Mouse (Mus musculus) CH12.LX (cell line): ENCODE results near the gene Srsf10. TPM values are rescaled to one million over a fixed set of nuclear protein-coding genes. Genes with fewer than 3 reads are reported as not detected.

ENCODE experiments used
- DNase-seq: peaks from one replicate; pipeline ENCODE4 v3.0.0-alpha.2; 2013; ENCODE audit errors: extremely low read depth
- H3K27ac ChIP-seq: 2 replicates; pipeline ENCODE4 v1.5.1; 2012; ENCODE audit warnings: low read depth, mild to moderate bottlenecking, control low read depth, moderate library complexity; ENCODE audit not compliant: insufficient read depth
- H3K27me3 ChIP-seq: replicated peaks from 2 replicates; pipeline ENCODE3; 2012; ENCODE audit warnings: inconsistent platforms
- H3K36me3 ChIP-seq, 2 experiments: replicated peaks in 1 of 2; 2 replicates each; pipeline versions ENCODE3 to v1.6.1; 2012; ENCODE audit warnings: inconsistent platforms in 1 of 2, low read length in 1 of 2, mild to moderate bottlenecking in 1 of 2, mixed read lengths in 1 of 2, moderate library complexity in 1 of 2; ENCODE audit not compliant: control insufficient read depth in 1 of 2, insufficient read depth in 1 of 2
- H3K4me1 ChIP-seq, 2 experiments: 2 replicates each; pipeline ENCODE4 v1.6.1; 2012; ENCODE audit warnings: inconsistent platforms in 1 of 2, moderate library complexity in 1 of 2; ENCODE audit not compliant: insufficient read depth in 2 of 2, control insufficient read depth in 1 of 2
- H3K4me2 ChIP-seq: 2 replicates; pipeline ENCODE4 v1.6.1; 2012; ENCODE audit warnings: low read depth, mild to moderate bottlenecking, control low read depth; ENCODE audit not compliant: poor library complexity, insufficient read depth, severe bottlenecking
- H3K4me3 ChIP-seq, 3 experiments: fragments of 150-350 bp in 1 of 3; sonication (generic) in 1 of 3; replicated peaks in 1 of 3; 2 replicates each; pipeline versions ENCODE3 to v1.5.1; 2011 to 2012; ENCODE audit warnings: low read depth in 2 of 3, low read length in 2 of 3, mild to moderate bottlenecking in 2 of 3, moderate library complexity in 2 of 3, control low read depth in 1 of 3, improper control_type of control experiment in 1 of 3, inconsistent platforms in 1 of 3, mixed read lengths in 1 of 3; ENCODE audit not compliant: poor library complexity in 1 of 3
- H3K79me2 ChIP-seq: replicated peaks from 2 replicates; pipeline ENCODE4 v1.6.1; 2012; ENCODE audit warnings: mild to moderate bottlenecking, moderate library complexity; ENCODE audit not compliant: control insufficient read depth, poor library complexity, insufficient read depth, severe bottlenecking; ENCODE audit errors: extremely low read depth
- H3K9ac ChIP-seq: 2 replicates; pipeline ENCODE4 v1.6.1; 2012; ENCODE audit warnings: low read depth, mild to moderate bottlenecking, control low read depth, moderate library complexity; ENCODE audit not compliant: insufficient read depth
- H3K9me3 ChIP-seq: replicated peaks from 2 replicates; pipeline ENCODE3; 2012; ENCODE audit warnings: low read length, inconsistent platforms, mixed read lengths
- BHLHE40 ChIP-seq: IDR thresholded peaks from 2 replicates; pipeline ENCODE4 v1.6.1; 2011; ENCODE audit warnings: mild to moderate bottlenecking, low read depth, low read length, improper control_type of control experiment
- CHD1 ChIP-seq: IDR thresholded peaks from 2 replicates; pipeline ENCODE4 v1.6.1; 2012; ENCODE audit warnings: low read depth, low read length, improper control_type of control experiment, inconsistent platforms
- CTCF ChIP-seq, 2 experiments: IDR thresholded peaks in 1 of 2; conservative IDR thresholded peaks in 1 of 2; 2 replicates each; pipeline ENCODE4 v1.5.1; 2011 to 2012; ENCODE audit warnings: low read depth in 2 of 2, low read length in 2 of 2, improper control_type of control experiment in 1 of 2, inconsistent platforms in 1 of 2, mild to moderate bottlenecking in 1 of 2, moderate library complexity in 1 of 2
- ELF1 ChIP-seq: IDR thresholded peaks from 2 replicates; pipeline ENCODE4 v1.6.1; 2014; ENCODE audit warnings: low read depth, mild to moderate bottlenecking, inconsistent platforms, low read length, improper control_type of control experiment
- EP300 ChIP-seq: IDR thresholded peaks from 2 replicates; pipeline ENCODE4 v1.6.1; 2011; ENCODE audit warnings: low read length, improper control_type of control experiment
- IRF4 ChIP-seq: IDR thresholded peaks from 2 replicates; pipeline ENCODE4 v1.6.1; 2014; ENCODE audit warnings: low read depth, mild to moderate bottlenecking, inconsistent platforms, low read length, improper control_type of control experiment
- JUN ChIP-seq: IDR thresholded peaks from 2 replicates; pipeline ENCODE4 v1.6.1; 2011; ENCODE audit warnings: low read depth, mild to moderate bottlenecking, low read length, improper control_type of control experiment, moderate library complexity; ENCODE audit not compliant: insufficient read depth
- JUND ChIP-seq: conservative IDR thresholded peaks from 2 replicates; pipeline ENCODE4 v1.6.1; 2011; ENCODE audit warnings: low read depth, low read length, improper control_type of control experiment
- KAT2A ChIP-seq: IDR thresholded peaks from 2 replicates; pipeline ENCODE4 v1.6.1; 2012; ENCODE audit warnings: low read length, improper control_type of control experiment, inconsistent platforms; ENCODE audit not compliant: insufficient replicate concordance
- MAZ ChIP-seq: IDR thresholded peaks from 2 replicates; pipeline ENCODE4 v1.6.1; 2012; ENCODE audit warnings: low read depth, mild to moderate bottlenecking, inconsistent platforms, low read length, improper control_type of control experiment, moderate library complexity
- MEF2A ChIP-seq: IDR thresholded peaks from 2 replicates; pipeline ENCODE4 v1.6.1; 2014; ENCODE audit warnings: low read depth, mild to moderate bottlenecking, inconsistent platforms, low read length, improper control_type of control experiment, borderline replicate concordance
- NELFE ChIP-seq: IDR thresholded peaks from 2 replicates; pipeline ENCODE4 v1.6.1; 2011; ENCODE audit warnings: low read depth, low read length, improper control_type of control experiment
- NRF1 ChIP-seq: IDR thresholded peaks from 2 replicates; pipeline ENCODE4 v1.6.1; 2014; ENCODE audit warnings: low read depth, mild to moderate bottlenecking, inconsistent platforms, low read length, improper control_type of control experiment, moderate library complexity
- PAX5 ChIP-seq: IDR thresholded peaks from 2 replicates; pipeline ENCODE4 v1.6.1; 2012; ENCODE audit warnings: low read length, inconsistent platforms, mixed read lengths
- POLR2A ChIP-seq: IDR thresholded peaks from 2 replicates; pipeline ENCODE4 v1.6.1; 2011; ENCODE audit warnings: low read depth, mild to moderate bottlenecking, improper control_type of control experiment, low read length
- POLR2AphosphoS2 ChIP-seq: IDR thresholded peaks from 2 replicates; pipeline ENCODE4 v1.6.1; 2011; ENCODE audit warnings: low read depth, low read length, improper control_type of control experiment
- RAD21 ChIP-seq: IDR thresholded peaks from 2 replicates; pipeline ENCODE4 v1.6.1; 2011; ENCODE audit warnings: low read depth, mild to moderate bottlenecking, low read length, improper control_type of control experiment, moderate library complexity
- RCOR1 ChIP-seq: conservative IDR thresholded peaks from 2 replicates; pipeline ENCODE4 v1.6.1; 2012; ENCODE audit warnings: low read depth, mild to moderate bottlenecking, inconsistent platforms, low read length, improper control_type of control experiment
- SIN3A ChIP-seq: IDR thresholded peaks from 2 replicates; pipeline ENCODE4 v1.6.1; 2012; ENCODE audit warnings: low read length, improper control_type of control experiment, inconsistent platforms
- TBP ChIP-seq: conservative IDR thresholded peaks from 2 replicates; pipeline ENCODE4 v1.6.1; 2011; ENCODE audit warnings: low read depth, low read length, improper control_type of control experiment
- UBTF ChIP-seq: IDR thresholded peaks from 2 replicates; pipeline ENCODE4 v1.6.1; 2012; ENCODE audit warnings: low read depth, mild to moderate bottlenecking, inconsistent platforms, low read length, improper control_type of control experiment, moderate library complexity
- USF1 ChIP-seq: IDR thresholded peaks from 2 replicates; pipeline ENCODE4 v1.6.1; 2014; ENCODE audit warnings: low read depth, mild to moderate bottlenecking, inconsistent platforms, low read length, improper control_type of control experiment
- ZKSCAN1 ChIP-seq: IDR thresholded peaks from 2 replicates; pipeline ENCODE4 v1.6.1; 2012; ENCODE audit warnings: low read depth, inconsistent platforms, low read length, improper control_type of control experiment, borderline replicate concordance
- ZNF384 ChIP-seq: IDR thresholded peaks from 2 replicates; pipeline ENCODE4 v1.6.1; 2012; ENCODE audit warnings: low read depth, low read length, improper control_type of control experiment, inconsistent platforms
- dilution Hi-C: fragments of 300-500 bp; cut with MboI; formaldehyde crosslinking; loops from 2 replicates; pipeline ENCODE4 v1.14.3; 2020; ENCODE audit warnings: low sequenced_read_pairs; ENCODE audit not compliant: extremely low pct_unique_long_range_greater_than_20kb, extremely low pct_ligation_motif_present
- in situ Hi-C: fragments of 300-500 bp; cut with MboI; formaldehyde crosslinking; loops from 3 replicates; pipeline ENCODE4 v1.14.3; 2019; ENCODE audit warnings: low sequenced_read_pairs, low pct_ligation_motif_present, low pct_unique_long_range_greater_than_20kb, mixed read lengths
- polyA plus RNA-seq: library from polyadenylated mRNA; unstranded; fragments of >175 nt; gene quantifications from 2 replicates; pipeline ENCODE4 v1.2.1, GENCODE M21; 2012; ENCODE audit warnings: low read depth; ENCODE audit not compliant: insufficient read length
- total RNA-seq, 2 experiments: library from RNA; depleted of rRNA; stranded (reverse); fragments of 300-350 nt in 1 of 2; fragments of >200 nt in 1 of 2; gene quantifications; 2 replicates each; pipeline ENCODE4 v1.2.3; 2012 to 2014

Srsf10 gene
- total and polyA plus RNA-seq, 3 experiments: 85.7 to 291 (median 179) TPM

GRCm38 (mm10) chr4:135844400-135844799 is 11.1 kb upstream of the Srsf10 start:
- H3K27ac ChIP-seq: no peak overlapping the region
- TF ChIP-seq EP300 (no peak), ELF1 (no peak), IRF4 (no peak), RCOR1 (no peak), NELFE (no peak), CTCF (conservative IDR thresholded peaks at IDR 0.05 in 1 of 2, IDR thresholded peaks at IDR 0.05 in 1 of 2; ENCODE audit: low read depth in 2 of 2, low read length in 2 of 2) (no peak), JUND (no peak), JUN (no peak), BHLHE40 (no peak), NRF1 (no peak), MEF2A (no peak), PAX5 (no peak), SIN3A (no peak), KAT2A (no peak)
- H3K4me2 ChIP-seq: no peak overlapping the region
- peaks cover 15% of the 10 kb centered on the region for H3K9me3 ChIP-seq
- H3K4me3 ChIP-seq: no peak overlapping the region
- DNase-seq: no peak
- H3K9ac ChIP-seq: no peak overlapping the region
- H3K4me1 ChIP-seq: no peaks in the 10 kb centered on the region
- H3K79me2 ChIP-seq: no peaks in the 10 kb centered on the region
- no peaks in the 10 kb centered on the region for H3K36me3 ChIP-seq
- dilution Hi-C loops (no loop called here), in situ Hi-C loops (no loop called here)
- H3K27me3 ChIP-seq: peaks cover 6% of the 10 kb centered on the region

DNA sequence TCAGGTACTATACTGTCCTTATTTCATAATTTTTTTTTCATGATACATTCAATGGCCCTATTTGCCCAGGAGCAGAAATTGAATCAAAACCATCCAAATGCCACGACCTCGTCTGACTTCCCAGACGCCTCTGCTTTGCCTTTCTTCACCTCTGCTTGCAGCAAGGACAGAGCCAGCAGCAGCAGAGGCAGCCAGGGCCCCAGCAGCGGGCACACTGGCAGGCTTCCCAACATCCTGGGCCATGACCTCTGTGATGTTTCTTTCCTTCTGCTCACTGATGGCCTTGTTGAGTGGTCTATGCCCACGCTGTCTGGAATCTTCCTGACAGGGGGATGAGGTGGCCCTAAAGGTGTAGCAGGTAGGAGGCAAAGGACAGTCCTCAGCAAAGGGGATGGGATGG is 8.0 kb upstream of the Srsf10 start:
- in situ Hi-C loops (no loop called here), dilution Hi-C loops (no loop called here)
- no peak for TF ChIP-seq RAD21
- TF ChIP-seq MAZ: no peak
- no peak for TF ChIP-seq ZNF384
- no peak for TF ChIP-seq POLR2A
- no peak for TF ChIP-seq CTCF (conservative IDR thresholded peaks at IDR 0.05 in 1 of 2, IDR thresholded peaks at IDR 0.05 in 1 of 2; ENCODE audit: low read depth in 2 of 2, low read length in 2 of 2)
- no peak for TF ChIP-seq BHLHE40
- TF ChIP-seq PAX5: no peak
- no peak for TF ChIP-seq KAT2A
- no peak for TF ChIP-seq MEF2A
- no peak for TF ChIP-seq EP300
- no peak for TF ChIP-seq UBTF
- TF ChIP-seq ZKSCAN1: no peak
- TF ChIP-seq TBP: no peak
- TF ChIP-seq NRF1: no peak
- no peak for TF ChIP-seq CHD1
- no peak for TF ChIP-seq USF1
- no peak for TF ChIP-seq POLR2AphosphoS2
- Histone ChIP-seq H3K4me3 (no peak overlapping the region), H3K4me2 (no peak overlapping the region), H3K79me2 (no peaks in the 10 kb centered on the region), H3K27ac (no peak overlapping the region), H3K9ac (no peak overlapping the region), H3K36me3 (no peaks in the 10 kb centered on the region), H3K4me1 (no peaks in the 10 kb centered on the region), H3K9me3 (peaks cover 8% of the 10 kb centered on the region), H3K27me3 (peaks cover 2% of the 10 kb centered on the region)
- no peak for DNase-seq
